Mouse (Mus musculus) embryonic fibroblast, embryonic 13.5 days (primary cell): Measurements from ENCODE around the gene Tmcc2.

ENCODE experiments used
- CTCF ChIP-seq: IDR thresholded peaks from 2 replicates; pipeline ENCODE4 v1.5.1; 2011; ENCODE audit warnings: mild to moderate bottlenecking, control low read depth, low read length, moderate library complexity, borderline replicate concordance; ENCODE audit not compliant: insufficient read depth
- POLR2A ChIP-seq: IDR thresholded peaks from 2 replicates; pipeline ENCODE4 v1.6.1; 2011; ENCODE audit warnings: low read depth, mild to moderate bottlenecking, control low read depth, low read length, moderate library complexity

DNA sequence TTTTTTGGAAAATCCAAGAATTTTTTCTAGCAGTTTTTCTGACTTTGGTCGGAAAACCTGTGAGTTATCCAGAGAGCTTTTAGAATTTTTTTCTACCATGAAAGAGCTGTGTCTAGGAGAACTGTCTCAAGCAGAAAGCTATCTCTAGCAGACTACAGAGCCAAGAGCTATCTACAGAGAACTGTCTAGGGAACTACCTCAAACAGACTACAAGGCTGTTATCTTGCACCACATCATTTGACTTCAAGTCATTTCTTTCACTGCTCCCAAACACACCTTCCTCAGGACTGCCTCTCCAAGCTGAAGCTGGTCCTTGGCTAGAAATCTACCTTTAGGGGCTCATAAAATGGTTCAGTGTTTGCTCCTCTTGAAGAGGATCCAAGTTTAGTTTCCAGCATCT is 10.8 kb upstream of the Tmcc2 start:
- TF ChIP-seq POLR2A, result no peak
- TF ChIP-seq CTCF, result no peak
